Mouse (Mus musculus) intestine, embryonic 16.5 days (tissue): ENCODE results near the gene Patl2. TPM values are rescaled to one million over a fixed set of nuclear protein-coding genes. Genes with fewer than 3 reads are reported as not detected.

ENCODE experiments used
- polyA plus RNA-seq: library from polyadenylated mRNA; unstranded; fragments of >200 nt; fragmentation: Nextera tagmentation; extraction: Ambion mirVana; gene quantifications from 2 replicates; pipeline ENCODE4 v1.2.1, GENCODE M21; 2015

Gene Patl2
- polyA plus RNA-seq, 1 experiment from 2014 or later: 0.07 TPM

Other genes starting within 250 kb of the Patl2 start
- 31.8 and 34.9 TPM in 2 replicates for gene Ctdspl2, start 230.2 kb downstream of the Patl2 start, polyA plus RNA-seq
- 0.09 and 0.16 TPM in 2 replicates for gene Mageb3, start 230.1 kb downstream of the Patl2 start, polyA plus RNA-seq
- 9.4 and 10.3 TPM in 2 replicates for gene Eif3j1, start 157.6 kb downstream of the Patl2 start, polyA plus RNA-seq
- 7.0 and 7.6 TPM in 2 replicates for gene Spg11, start 67.8 kb downstream of the Patl2 start, polyA plus RNA-seq
- gene B2m, start 38.5 kb downstream of the Patl2 start, polyA plus RNA-seq: 385 and 440 TPM in 2 replicates
- gene Trim69, start 25.5 kb downstream of the Patl2 start, polyA plus RNA-seq: not detected in 2 replicates
- not detected in 2 replicates for gene Terb2, start 83 bp upstream of the Patl2 start, polyA plus RNA-seq
- gene Sord, start 48.6 kb upstream of the Patl2 start, polyA plus RNA-seq: 90.2 and 104 TPM in 2 replicates
- gene Duox2, start 112.3 kb upstream of the Patl2 start, polyA plus RNA-seq: 0.06 and 0.07 TPM in 2 replicates
- gene Duoxa2, start 112.7 kb upstream of the Patl2 start, polyA plus RNA-seq: 0.16 and 0.24 TPM in 2 replicates
- not detected in 2 replicates for gene Duoxa1, start 127.5 kb upstream of the Patl2 start, polyA plus RNA-seq
- gene Duox1, start 129.5 kb upstream of the Patl2 start, polyA plus RNA-seq: 0.06 TPM in 1 of 2 replicates, not detected in the other
- gene Shf, start 183.0 kb upstream of the Patl2 start, polyA plus RNA-seq: 1.9 and 2.2 TPM in 2 replicates
- 93.5 and 105 TPM in 2 replicates for gene Slc28a2, start 240.3 kb upstream of the Patl2 start, polyA plus RNA-seq